Mouse (Mus musculus): Measurements from ENCODE around the gene Rela.
"Not testable (repeated sequence)": the region's sequence is repeated elsewhere in the genome, so short reads cannot be mapped to it uniquely, and the experiment has no call there.

Rela gene

DNA sequence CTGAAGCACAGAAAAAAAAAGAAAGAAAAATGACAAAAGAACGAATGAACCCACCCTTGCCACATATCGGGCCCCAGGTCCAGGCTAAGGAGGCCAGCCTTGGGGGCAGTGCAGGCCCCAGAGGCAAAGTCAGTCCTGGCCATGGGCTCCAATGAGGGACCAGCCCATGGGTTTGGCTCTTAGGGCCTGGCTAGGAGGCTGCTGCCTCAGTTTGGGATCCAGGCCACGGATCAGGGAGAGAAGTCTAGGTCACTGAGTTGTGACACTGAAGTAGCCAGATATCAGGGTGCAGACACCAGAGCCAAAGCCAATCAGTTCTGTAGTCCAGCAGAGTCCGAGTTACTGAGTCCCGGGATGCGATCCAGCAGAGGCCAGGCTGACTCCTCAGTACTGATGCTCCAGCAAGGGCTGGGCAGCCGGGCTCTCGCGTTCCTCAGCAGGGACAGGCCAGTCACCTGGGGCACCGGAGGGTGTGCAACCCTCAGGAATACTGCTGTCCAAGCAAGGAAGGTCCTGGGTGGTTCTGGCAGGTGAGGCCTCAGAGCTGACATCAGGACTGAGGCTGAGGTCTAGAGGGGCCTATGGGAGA lies 27.5 kb downstream of the Rela start:
- DNase-seq (ENCODE audit: low spot score in 2 of 2), result no peak

DNA sequence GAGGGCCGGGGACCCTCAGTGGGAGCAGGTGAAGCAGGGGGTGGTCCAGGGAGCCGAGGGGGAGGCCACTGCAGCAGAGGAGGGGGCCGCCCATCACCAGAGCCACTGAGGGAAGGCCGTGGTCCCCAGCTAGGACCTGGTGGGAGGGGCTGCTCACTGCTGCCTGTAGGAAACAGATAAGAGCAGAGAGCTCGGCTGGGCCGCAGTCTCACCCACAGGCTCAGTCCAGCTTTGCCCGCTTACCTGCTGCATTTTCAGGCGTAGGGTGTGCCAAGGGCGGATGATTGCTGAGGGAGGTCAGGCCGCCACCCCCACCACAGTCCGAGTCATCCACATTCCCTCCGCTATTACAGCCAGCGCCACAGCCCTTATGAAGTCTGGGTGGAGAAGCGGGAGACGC lies 28.2 kb downstream of the Rela start:
- no peak for DNase-seq (ENCODE audit: low spot score in 2 of 2)

- DNase-seq (ENCODE audit: low spot score in 2 of 2), result no peak
Measured at GRCm38 (mm10) chr19:5666386-5666785, 29.1 kb downstream of the Rela start.

DNA sequence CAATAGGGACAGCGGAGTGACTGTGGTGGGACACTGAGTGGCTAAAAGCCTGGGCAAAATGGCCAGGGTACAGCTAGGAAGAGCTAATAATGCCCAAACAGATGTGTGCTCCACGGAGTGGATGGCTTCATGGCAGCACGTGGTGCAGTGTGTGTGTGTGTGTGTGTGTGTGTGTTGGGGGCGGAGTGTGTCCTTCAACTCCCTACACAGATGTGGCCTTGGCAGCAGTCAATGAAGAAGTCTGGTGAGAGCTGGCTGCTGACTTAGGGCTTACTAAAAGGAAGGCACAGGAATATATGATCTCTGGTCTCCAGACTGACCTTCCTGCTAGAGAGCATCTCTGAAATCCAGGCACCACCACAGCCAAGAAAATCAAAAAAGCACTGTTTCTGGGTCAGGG lies 31.1 kb downstream of the Rela start:
- no peak for DNase-seq (ENCODE audit: low spot score in 2 of 2)

DNA sequence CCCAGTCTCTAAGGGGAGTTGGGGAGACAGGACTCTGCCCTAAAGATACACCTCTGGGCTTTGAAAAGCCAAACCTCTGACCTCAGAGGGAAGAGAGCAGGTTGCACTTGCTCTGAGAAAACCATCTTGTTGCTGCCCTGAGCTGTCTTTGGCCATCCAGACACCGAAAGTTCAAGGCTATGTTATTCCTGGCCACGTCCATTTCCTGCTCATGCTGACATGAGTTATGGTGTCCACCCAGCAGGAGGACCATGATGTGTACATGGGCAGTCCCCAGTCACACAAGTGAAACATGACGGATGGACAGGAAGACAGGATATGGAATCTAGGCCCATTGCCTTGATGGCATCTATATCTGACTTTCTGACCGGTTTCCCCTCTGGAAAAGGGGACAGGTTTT lies 43.1 kb downstream of the Rela start:
- no peak for DNase-seq (ENCODE audit: low spot score in 2 of 2)

- no peak for DNase-seq (ENCODE audit: low spot score in 2 of 2)
Measured at GRCm38 (mm10) chr19:5684236-5684635, 47.0 kb downstream of the Rela start.

GRCm38 (mm10) chr19:5684985-5685384 lies 47.7 kb downstream of the Rela start:
- no peak for DNase-seq (ENCODE audit: low spot score in 2 of 2)

- DNase-seq (ENCODE audit: low spot score in 2 of 2), result no peak
Measured at GRCm38 (mm10) chr19:5685431-5685830, 48.1 kb downstream of the Rela start.

- DNase-seq (ENCODE audit: low spot score in 2 of 2), result no peak
Measured at GRCm38 (mm10) chr19:5685861-5686260, 48.6 kb downstream of the Rela start.

- no peak for DNase-seq (ENCODE audit: low spot score in 2 of 2)
Measured at GRCm38 (mm10) chr19:5686437-5686836, 49.2 kb downstream of the Rela start.

GRCm38 (mm10) chr19:5686954-5687353 lies 49.7 kb downstream of the Rela start:
- DNase-seq (ENCODE audit: low spot score in 2 of 2), result not testable (repeated sequence)

DNA sequence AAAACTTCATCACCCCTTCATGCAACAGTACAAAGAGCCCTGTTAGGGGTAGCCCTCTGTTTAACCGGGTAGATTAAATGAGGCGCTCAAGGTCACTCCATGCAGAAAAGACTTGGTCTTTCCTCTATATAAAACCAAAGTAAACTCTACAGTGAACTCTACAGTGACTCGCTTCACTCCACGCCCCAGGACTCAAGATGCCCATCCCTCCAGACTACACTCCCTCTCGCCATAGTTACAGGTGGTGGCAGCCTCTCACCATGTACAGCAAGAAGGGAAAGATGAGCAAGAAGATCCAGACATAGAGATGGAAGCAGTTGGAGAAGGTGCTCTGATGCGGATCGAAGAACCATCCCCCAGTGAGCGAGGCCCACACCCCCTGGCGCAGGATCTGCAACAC lies 50.5 kb downstream of the Rela start:
- no peak for DNase-seq (ENCODE audit: low spot score in 2 of 2)

DNA sequence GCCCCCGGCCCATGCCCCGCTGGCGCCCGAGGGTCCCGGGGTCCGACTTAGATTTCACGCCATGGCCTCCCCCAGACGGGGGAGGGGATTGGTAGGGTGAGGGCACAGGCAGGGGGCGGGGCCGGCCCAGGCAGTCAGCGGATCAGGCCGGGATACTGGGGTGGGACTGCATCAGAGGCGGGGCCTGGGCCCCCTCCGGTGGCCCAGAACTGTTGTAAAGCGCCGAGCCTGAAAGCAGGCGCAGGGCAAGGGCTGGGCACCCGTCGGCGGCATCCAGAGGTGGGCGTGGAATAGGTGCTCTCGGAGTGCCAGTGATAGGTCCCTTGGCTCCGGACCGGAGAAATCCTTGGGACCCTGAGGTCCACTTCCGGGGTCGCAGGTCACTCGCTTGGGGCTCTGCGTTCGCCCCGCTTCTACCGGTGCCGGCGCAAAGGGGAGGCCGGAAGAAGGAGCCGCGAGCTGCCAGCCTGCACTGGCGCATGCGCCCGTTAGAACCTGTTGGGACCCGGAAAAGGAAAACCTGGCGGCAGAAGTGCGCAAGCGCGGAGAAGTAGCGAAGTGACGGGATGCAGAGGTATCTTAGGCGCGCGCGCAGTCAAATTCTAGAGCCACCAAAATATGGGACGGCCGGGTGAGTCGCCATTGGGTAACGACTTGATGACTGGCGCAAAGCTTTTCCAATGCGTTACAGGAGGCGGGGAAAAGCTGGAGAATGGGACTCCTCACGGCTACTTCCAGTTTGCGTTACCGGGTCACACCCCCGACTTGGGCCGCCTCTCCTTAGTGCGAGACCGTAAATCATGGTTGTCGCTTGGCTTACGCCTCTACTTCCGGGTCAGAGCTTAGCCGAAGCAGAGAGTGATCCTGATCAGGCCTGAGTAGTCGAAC lies 51.2 kb downstream of the Rela start, which contains the start of the genes Map3k11 and Pcnx3:
Gene Map3k11, plus strand, starts transcription at position 543 of the 888 bp plus-strand sequence.
Gene Pcnx3, minus strand, starts transcription at position 709 of the 888 bp plus-strand sequence.
- DNase-seq (ENCODE audit: low spot score in 2 of 2), result peak; percentile 98 to 99

DNA sequence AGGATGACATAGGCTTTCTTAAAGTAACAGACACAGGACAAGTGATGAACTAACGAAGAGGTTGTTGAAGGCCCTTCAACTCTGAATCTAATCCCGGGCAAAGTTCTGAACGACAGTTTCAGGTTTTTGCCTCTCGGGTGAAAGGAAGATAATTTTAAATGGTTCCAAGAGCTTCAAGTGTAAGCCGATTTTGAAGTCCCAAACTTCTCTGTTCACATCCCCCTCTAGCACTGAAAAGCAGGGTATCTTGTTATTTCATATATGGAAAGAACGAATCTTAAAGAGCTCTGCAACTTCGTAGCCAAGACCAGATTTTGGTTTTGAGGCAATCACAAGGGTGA lies 51.8 kb downstream of the Rela start:
- DNase-seq (ENCODE audit: low spot score in 2 of 2), result no peak

- DNase-seq (ENCODE audit: low spot score in 2 of 2), result peak; percentile 70 to 74
Measured at GRCm38 (mm10) chr19:5689565-5690342, 52.5 kb downstream of the Rela start.

DNA sequence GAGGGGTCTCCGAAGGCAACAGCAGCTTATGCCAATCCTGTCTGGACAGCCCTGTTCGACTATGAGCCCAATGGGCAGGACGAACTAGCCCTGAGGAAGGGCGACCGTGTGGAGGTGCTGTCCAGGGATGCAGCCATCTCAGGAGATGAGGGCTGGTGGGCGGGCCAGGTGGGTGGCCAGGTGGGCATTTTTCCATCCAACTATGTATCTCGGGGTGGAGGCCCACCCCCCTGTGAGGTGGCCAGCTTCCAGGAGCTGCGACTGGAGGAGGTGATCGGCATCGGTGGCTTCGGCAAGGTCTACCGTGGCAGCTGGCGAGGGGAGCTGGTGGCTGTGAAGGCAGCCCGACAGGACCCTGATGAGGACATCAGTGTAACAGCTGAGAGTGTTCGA lies 53.1 kb downstream of the Rela start:
- DNase-seq (ENCODE audit: low spot score in 2 of 2), result peak in 1 of 2 experiments; percentile 19

DNA sequence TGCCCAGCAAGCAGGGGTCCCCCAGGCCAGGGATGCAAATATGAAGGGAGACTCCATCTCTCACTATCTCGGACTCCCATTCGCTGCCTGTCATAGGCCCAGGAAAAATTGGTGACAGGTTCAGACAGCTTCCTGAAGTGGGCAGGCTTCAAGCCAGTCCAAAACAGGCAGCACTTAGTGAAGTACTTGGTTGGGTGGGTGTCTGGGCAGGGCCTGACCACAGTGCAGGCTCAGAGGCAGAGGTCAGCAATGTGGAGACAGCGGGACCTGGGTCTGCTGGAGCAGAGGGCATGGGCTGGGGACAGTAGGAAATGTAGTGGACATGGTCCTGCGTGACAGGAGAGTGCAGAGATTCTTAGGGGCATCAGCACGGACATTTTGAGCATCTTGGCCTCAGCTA lies 54.3 kb downstream of the Rela start:
- DNase-seq (ENCODE audit: low spot score in 2 of 2), result no peak

DNA sequence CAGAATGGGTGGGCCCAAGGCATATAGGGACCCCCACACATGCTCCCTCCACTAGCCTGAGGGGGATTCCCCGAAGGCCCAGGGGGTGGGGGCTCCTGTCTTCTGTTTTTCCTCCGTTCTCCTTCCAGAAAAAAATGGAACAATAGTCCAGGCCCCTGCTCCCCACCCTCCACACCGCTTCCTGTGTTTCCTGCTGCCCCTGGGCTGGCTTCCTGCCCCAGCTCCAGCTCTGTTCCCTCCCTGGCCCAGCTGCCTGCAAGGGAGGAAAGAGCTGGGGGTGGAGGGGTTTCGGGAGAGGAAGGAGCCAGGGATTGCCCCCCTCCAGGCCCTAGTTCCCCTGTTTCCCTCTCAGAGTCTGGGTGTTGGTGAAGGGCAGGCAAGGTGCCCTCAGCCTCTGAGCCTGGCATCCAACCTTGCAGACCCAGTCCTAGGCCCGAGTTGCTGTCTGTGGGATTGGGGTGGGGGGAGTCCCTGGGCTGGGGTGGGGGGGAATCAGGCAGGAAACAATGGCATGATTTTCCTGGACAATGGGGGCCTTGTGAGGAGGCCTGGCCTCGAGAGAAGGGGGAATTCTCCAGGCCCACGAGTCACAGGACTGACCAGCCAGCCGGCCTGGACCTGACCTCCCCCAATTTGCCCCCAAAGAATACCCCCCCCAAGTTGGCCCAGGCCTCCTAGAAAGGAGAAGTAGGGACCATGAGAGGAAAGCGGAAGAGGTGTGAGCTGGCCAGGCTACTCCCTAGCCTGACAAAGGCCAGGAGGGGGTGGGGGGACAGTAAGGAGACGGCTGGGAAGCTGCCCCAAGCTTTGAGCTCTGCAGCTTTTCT lies 55.0 kb downstream of the Rela start:
- no peak for DNase-seq (ENCODE audit: low spot score in 2 of 2)

DNA sequence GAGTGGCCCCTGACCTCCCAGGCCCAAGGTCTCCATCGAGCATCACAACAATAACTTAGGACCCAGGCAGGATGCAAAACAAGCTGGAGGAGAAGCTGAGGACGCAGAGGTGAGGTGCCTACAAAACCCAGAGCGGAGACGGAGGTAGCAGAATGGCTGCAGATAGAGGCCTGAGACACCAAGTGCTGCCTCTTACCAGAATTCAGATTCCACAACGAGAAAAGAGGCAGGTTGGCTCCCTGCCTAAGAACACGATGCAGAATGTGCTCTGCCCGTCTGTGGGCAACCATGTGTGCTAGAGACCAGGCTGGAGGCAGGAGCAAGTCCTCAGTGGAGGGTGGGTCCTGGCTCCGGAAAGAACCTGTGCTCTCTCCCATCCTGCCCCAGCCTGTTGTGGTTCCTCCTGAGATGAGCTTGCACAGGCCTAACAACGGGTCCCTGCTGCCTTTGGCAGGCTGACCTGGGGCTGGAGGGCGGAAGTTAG lies 55.7 kb downstream of the Rela start:
- peak in 1 of 2 experiments; percentile 23 for DNase-seq (ENCODE audit: low spot score in 2 of 2)

DNA sequence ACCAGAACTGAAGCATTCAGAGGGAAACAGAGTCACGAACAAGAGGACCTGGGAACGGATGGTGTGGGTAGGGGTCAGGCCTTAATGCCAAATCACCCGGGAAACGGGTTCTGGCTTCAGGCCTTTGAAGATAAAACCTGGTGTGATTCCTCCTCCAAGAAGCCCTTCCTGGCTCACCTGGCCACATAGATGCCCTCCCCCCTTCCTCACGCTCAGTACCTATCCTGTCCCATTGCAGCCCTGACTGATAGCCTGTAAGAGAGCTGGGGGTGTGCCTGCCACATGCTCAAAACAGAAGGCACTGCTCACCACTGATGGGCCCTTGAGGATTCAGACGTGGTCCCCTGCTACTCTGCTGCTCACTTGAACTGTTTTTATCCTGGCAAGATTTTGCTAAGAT lies 56.5 kb downstream of the Rela start:
- no peak for DNase-seq (ENCODE audit: low spot score in 2 of 2)

- DNase-seq (ENCODE audit: low spot score in 2 of 2), result no peak
Measured at GRCm38 (mm10) chr19:5695849-5696462, 58.7 kb downstream of the Rela start.
